Mouse (Mus musculus) heart, postnatal 0 days (tissue): ENCODE data around the gene Nav2. TPM values are rescaled to one million over a fixed set of nuclear protein-coding genes. Genes with fewer than 3 reads are reported as not detected.

Experiments
- ATAC-seq: fragments of 200-750 bp; cut with Nextera tagmentation; 2 replicates; pipeline ENCODE4 v1.8.0; 2017; ENCODE audit warnings: low read depth, moderate number of reproducible peaks, moderate library complexity; ENCODE audit not compliant: insufficient read depth
- DNase-seq: peaks from one replicate; pipeline ENCODE4 v3.0.0-alpha.2; 2016; ENCODE audit warnings: low spot score
- H3K27ac ChIP-seq: fragments of 300-500 bp; sonication (generic); 2 replicates; pipeline ENCODE4 v1.5.1; 2014; ENCODE audit warnings: low read depth, mild to moderate bottlenecking
- H3K27me3 ChIP-seq: fragments of 300-500 bp; sonication (generic); 2 replicates; pipeline ENCODE4 v1.6.1; 2014; ENCODE audit warnings: low read length, mixed read lengths; ENCODE audit not compliant: control insufficient read depth, insufficient read depth
- H3K36me3 ChIP-seq: fragments of 300-500 bp; sonication (generic); replicated peaks from 2 replicates; pipeline ENCODE4 v1.6.1; 2014; ENCODE audit warnings: low read length, mixed read lengths; ENCODE audit not compliant: control insufficient read depth, insufficient read depth
- H3K4me1 ChIP-seq: fragments of 300-500 bp; sonication (generic); 2 replicates; pipeline ENCODE4 v1.6.1; 2014; ENCODE audit warnings: antibody characterized with exemption; ENCODE audit not compliant: control insufficient read depth, insufficient read depth
- H3K4me2 ChIP-seq: fragments of 300-500 bp; sonication (generic); 2 replicates; pipeline ENCODE4 v1.6.1; 2014; ENCODE audit warnings: low read depth, mild to moderate bottlenecking, low read length, moderate library complexity
- H3K4me3 ChIP-seq: fragments of 300-500 bp; sonication (generic); 2 replicates; pipeline ENCODE4 v1.5.1; 2014; ENCODE audit warnings: low read depth, low read length
- H3K9ac ChIP-seq: fragments of 300-500 bp; sonication (generic); replicated peaks from 2 replicates; pipeline ENCODE4 v1.6.1; 2014; ENCODE audit warnings: low read depth, low read length, mixed read lengths
- H3K9me3 ChIP-seq: fragments of 300-500 bp; sonication (generic); replicated peaks from 2 replicates; pipeline ENCODE4 v1.6.1; 2016; ENCODE audit warnings: low read length; ENCODE audit not compliant: control insufficient read depth
- CTCF ChIP-seq: IDR thresholded peaks from 2 replicates; pipeline ENCODE4 v1.5.1; 2016; ENCODE audit warnings: antibody characterized with exemption, control low read depth, low read depth
- EP300 ChIP-seq: IDR thresholded peaks from 2 replicates; pipeline ENCODE4 v1.6.1; 2016; ENCODE audit warnings: antibody characterized with exemption, low read depth
- WGBS: fragments of 180-500 bp; shearing (Covaris S2); extraction: QIAGEN DNeasy Blood & Tissue Kit; methylation state at CpG from one replicate; pipeline ENCODE4 v1.1.7; 2014; 5-methylcytosine and 5-hydroxymethylcytosine counted together
- polyA plus RNA-seq: library from polyadenylated mRNA; unstranded; fragments of >200 nt; fragmentation: Nextera tagmentation; extraction: Ambion mirVana; gene quantifications from 2 replicates; pipeline ENCODE4 v1.2.1, GENCODE M21; 2015
- total RNA-seq: library from RNA; depleted of rRNA; stranded (reverse); fragments of >200 nt; gene quantifications from 2 replicates; pipeline ENCODE4 v1.2.3, GENCODE M21; 2014; ENCODE audit warnings: low replicate concordance

Nav2 gene
- total and polyA plus RNA-seq, 2 experiments from 2014 or later: 22.8 to 77.9 TPM

GRCm38 (mm10) chr7:49496766-49497425, 588.4 kb downstream of the Nav2 start:
- 0 out of 2 replicates have a peak overlapping the region, but pooled peaks have one; percentile 9 for H3K4me3 ChIP-seq

GRCm38 (mm10) chr7:49497426-49497892, 588.9 kb downstream of the Nav2 start:
- H3K9ac ChIP-seq: no peak overlapping the region
- no peak for TF ChIP-seq CTCF
- no peak for TF ChIP-seq EP300
- H3K27me3 ChIP-seq: no peaks in the 10 kb centered on the region
- H3K4me3 ChIP-seq: no peak overlapping the region
- peak overlapping the region; percentile 38; the same call in 1 of the 2 replicates for H3K4me2 ChIP-seq
- 30% methylated on average over 4 of the region's 4 CpGs for WGBS
- H3K4me1 ChIP-seq: peaks cover 26% of the 10 kb centered on the region
- ATAC-seq (peak; percentile 68), DNase-seq (peak; percentile 65)
- H3K27ac ChIP-seq: peak overlapping the region; percentile 85
- peaks cover 12% of the 10 kb centered on the region; the same call in 1 of the 2 replicates for H3K36me3 ChIP-seq
- H3K9me3 ChIP-seq: no peaks in the 10 kb centered on the region

More at GRCm38 (mm10) chr7:49496766-49497425, 588.4 kb downstream of the Nav2 start:
- DNase-seq (peak; percentile 77), ATAC-seq (peak; percentile 75)
- Histone ChIP-seq H3K9me3 (no peaks in the 10 kb centered on the region), H3K27ac (peak overlapping the region; percentile 85), H3K36me3 (peaks cover 17% of the 10 kb centered on the region), H3K4me1 (peaks cover 23% of the 10 kb centered on the region), H3K4me2 (peak overlapping the region; percentile 38), H3K9ac (no peak overlapping the region), H3K27me3 (no peaks in the 10 kb centered on the region)
- 11% methylated on average over 13 of the region's 13 CpGs for WGBS
- TF ChIP-seq EP300: no peak; the same call in 1 of the 2 replicates
- TF ChIP-seq CTCF: no peak

- H3K27me3 ChIP-seq: no peaks in the 10 kb centered on the region
- no peak overlapping the region for H3K9ac ChIP-seq
- no peaks in the 10 kb centered on the region for H3K9me3 ChIP-seq
- ATAC-seq: no peak
- H3K4me1 ChIP-seq: peaks cover 37% of the 10 kb centered on the region
- no peaks in the 10 kb centered on the region; the same call in 1 of the 2 replicates for H3K36me3 ChIP-seq
- H3K4me3 ChIP-seq: no peak overlapping the region
- no peak for DNase-seq
- TF ChIP-seq EP300 (no peak), CTCF (no peak)
- no peak overlapping the region for H3K27ac ChIP-seq
- 89% methylated on average over 6 of the region's 6 CpGs for WGBS
- H3K4me2 ChIP-seq: no peak overlapping the region
Measured at GRCm38 (mm10) chr7:49499598-49499997, 591.1 kb downstream of the Nav2 start.

- Histone ChIP-seq H3K4me2 (no peak overlapping the region), H3K9me3 (no peaks in the 10 kb centered on the region), H3K9ac (no peak overlapping the region), H3K36me3 (no peaks in the 10 kb centered on the region; the same call in 1 of the 2 replicates), H3K4me3 (no peak overlapping the region), H3K4me1 (peaks cover 36% of the 10 kb centered on the region), H3K27me3 (no peaks in the 10 kb centered on the region), H3K27ac (no peak overlapping the region)
- ATAC-seq (no peak), DNase-seq (no peak)
- TF ChIP-seq EP300 (no peak), CTCF (no peak)
- 88% methylated on average over 5 of the region's 5 CpGs for WGBS
Measured at GRCm38 (mm10) chr7:49500916-49501315, 592.4 kb downstream of the Nav2 start.

- Histone ChIP-seq H3K4me1 (peaks cover 27% of the 10 kb centered on the region), H3K4me3 (no peak overlapping the region)
Measured at GRCm38 (mm10) chr7:49503419-49503818, 594.9 kb downstream of the Nav2 start.

More at GRCm38 (mm10) chr7:49503419-49503818, 594.9 kb downstream of the Nav2 start:
- H3K27me3 ChIP-seq: no peaks in the 10 kb centered on the region
- 0 out of 2 replicates have a peak overlapping the region, but pooled peaks have one; percentile 58 for H3K27ac ChIP-seq
- ATAC-seq (no peak), DNase-seq (no peak)
- no peak overlapping the region for H3K9ac ChIP-seq
- no peak overlapping the region for H3K4me2 ChIP-seq
- WGBS: 69% methylated on average over 8 of the region's 8 CpGs
- TF ChIP-seq EP300 (no peak), CTCF (no peak)
- H3K36me3 ChIP-seq: no peaks in the 10 kb centered on the region; the same call in 1 of the 2 replicates
- H3K9me3 ChIP-seq: no peaks in the 10 kb centered on the region
